Mouse (Mus musculus) cerebellum, adult 2 months (tissue): ENCODE measurements around the gene Olfr665.

ENCODE experiments used
- CTCF ChIP-seq: fragments of 200-500 bp; IDR thresholded peaks from 2 replicates; pipeline ENCODE4 v1.5.1; 2011; ENCODE audit warnings: low read depth, mild to moderate bottlenecking, control low read depth, low read length, moderate library complexity, borderline replicate concordance; ENCODE audit not compliant: insufficient read depth
- POLR2A ChIP-seq: fragments of 200-500 bp; IDR thresholded peaks from 2 replicates; pipeline ENCODE4 v1.6.1; 2011; ENCODE audit warnings: low read length, control low read depth, borderline replicate concordance; ENCODE audit not compliant: insufficient read depth

DNA sequence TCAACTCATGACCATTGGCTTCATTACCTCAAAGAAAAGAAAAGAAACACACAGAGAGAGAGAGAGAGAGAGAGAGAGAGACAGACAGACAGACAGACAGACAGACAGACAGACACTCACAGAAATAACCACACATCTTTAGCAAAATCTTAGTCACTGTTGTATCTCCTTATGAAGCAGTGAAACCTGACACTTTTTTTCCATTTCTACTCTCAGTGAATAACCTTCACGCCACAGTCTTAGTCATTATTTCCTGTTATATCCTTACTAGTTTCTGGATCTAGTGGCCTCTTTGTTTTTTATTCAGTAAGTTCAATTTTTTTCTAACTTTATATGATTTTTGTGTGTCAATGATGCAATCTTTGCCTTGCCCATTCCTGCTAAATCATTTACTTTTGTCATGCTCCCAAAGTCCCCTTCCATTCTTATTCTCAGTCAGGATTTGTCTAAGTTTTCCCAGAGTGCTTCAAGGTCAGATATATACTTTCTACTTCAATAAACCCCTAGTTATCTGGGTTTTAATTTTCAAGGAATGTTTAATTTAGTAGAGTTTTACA is 34.0 kb upstream of the Olfr665 start:
- TF ChIP-seq CTCF, result no peak
- TF ChIP-seq POLR2A, result no peak
